Mouse (Mus musculus) heart, embryonic 13.5 days (tissue): ENCODE measurements around the gene Twnk. TPM values are rescaled to one million over a fixed set of nuclear protein-coding genes. Genes with fewer than 3 reads are reported as not detected.

ENCODE experiments used
- ATAC-seq: fragments of 200-750 bp; cut with Nextera tagmentation; 2 replicates; pipeline ENCODE4 v1.8.0; 2017; ENCODE audit warnings: moderate TSS enrichment; ENCODE audit not compliant: insufficient number of reproducible peaks, low FRiP score, low TSS enrichment; ENCODE audit errors: extremely low read depth
- H3K27ac ChIP-seq: fragments of 300-500 bp; sonication (generic); replicated peaks from 2 replicates; pipeline ENCODE4 v1.5.1; 2015; ENCODE audit warnings: moderate library complexity, mild to moderate bottlenecking, inconsistent platforms
- H3K27me3 ChIP-seq: fragments of 300-500 bp; sonication (generic); replicated peaks from 2 replicates; pipeline ENCODE4 v1.6.1; 2015; ENCODE audit warnings: mild to moderate bottlenecking, inconsistent platforms
- H3K36me3 ChIP-seq: fragments of 300-500 bp; sonication (generic); 2 replicates; pipeline ENCODE4 v1.6.1; 2015; ENCODE audit warnings: mild to moderate bottlenecking, inconsistent platforms
- H3K4me1 ChIP-seq: fragments of 300-500 bp; sonication (generic); 2 replicates; pipeline ENCODE4 v1.6.1; 2015; ENCODE audit warnings: inconsistent platforms
- H3K4me2 ChIP-seq: fragments of 300-500 bp; sonication (generic); 2 replicates; pipeline ENCODE4 v1.6.1; 2015; ENCODE audit warnings: inconsistent platforms, mild to moderate bottlenecking, moderate library complexity
- H3K4me3 ChIP-seq: fragments of 300-500 bp; sonication (generic); 2 replicates; pipeline ENCODE4 v1.5.1; 2015; ENCODE audit warnings: moderate library complexity, mild to moderate bottlenecking, inconsistent platforms
- H3K9ac ChIP-seq: fragments of 300-500 bp; sonication (generic); 2 replicates; pipeline ENCODE4 v1.6.1; 2015; ENCODE audit warnings: inconsistent platforms, mild to moderate bottlenecking, moderate library complexity
- H3K9me3 ChIP-seq: fragments of 300-500 bp; sonication (generic); 2 replicates; pipeline ENCODE4 v1.6.1; 2016; ENCODE audit warnings: inconsistent platforms
- WGBS: fragments of 180-500 bp; shearing (Covaris S2); methylation state at CpG from one replicate; pipeline ENCODE4 v1.1.7; 2015; ENCODE audit warnings: mixed read lengths; 5-methylcytosine and 5-hydroxymethylcytosine counted together
- polyA plus RNA-seq: library from polyadenylated mRNA; unstranded; fragments of >200 nt; fragmentation: Nextera tagmentation; extraction: Ambion mirVana; gene quantifications from 2 replicates; pipeline ENCODE4 v1.2.1, GENCODE M21; 2015

Twnk gene
- polyA plus RNA-seq: 16.3 and 16.7 TPM in 2 replicates

GRCm38 (mm10) chr19:45005444-45005843, at the start of gene Twnk:
Gene Twnk (plus strand): TSS chr19:45005663.
- Histone ChIP-seq H3K27me3 (no peaks in the 10 kb centered on the region), H3K4me2 (peak within 1 kb of the TSS; percentile 95), H3K9me3 (no peaks in the 10 kb centered on the region), H3K4me3 (peak within 1 kb of the TSS; percentile 99), H3K36me3 (peaks cover 65% of the 10 kb centered on the region), H3K9ac (peak within 1 kb of the TSS; percentile 93), H3K27ac (peak within 1 kb of the TSS; percentile 88), H3K4me1 (peaks cover 29% of the 10 kb centered on the region)
- 9% methylated on average over 16 of the region's 16 CpGs for WGBS
- no peak for ATAC-seq

GRCm38 (mm10) chr19:44959633-44960032, 45.8 kb upstream of the Twnk start:
- H3K4me3 ChIP-seq: no peak overlapping the region
- no peak overlapping the region for H3K9ac ChIP-seq
- H3K4me2 ChIP-seq: no peak overlapping the region
- WGBS: 95% methylated on average over 2 of the region's 2 CpGs
- ATAC-seq: no peak
- no peaks in the 10 kb centered on the region for H3K4me1 ChIP-seq
- no peaks in the 10 kb centered on the region for H3K9me3 ChIP-seq
- no peak overlapping the region for H3K27ac ChIP-seq
- H3K27me3 ChIP-seq: no peaks in the 10 kb centered on the region
- H3K36me3 ChIP-seq: peaks cover 93% of the 10 kb centered on the region

- H3K4me2 ChIP-seq: no peak overlapping the region
- peaks cover 93% of the 10 kb centered on the region for H3K36me3 ChIP-seq
- no peaks in the 10 kb centered on the region for H3K9me3 ChIP-seq
- 86% methylated on average over 1 of the region's 1 CpGs for WGBS
- no peak overlapping the region for H3K9ac ChIP-seq
- H3K4me3 ChIP-seq: no peak overlapping the region
- H3K27ac ChIP-seq: no peak overlapping the region
- no peaks in the 10 kb centered on the region for H3K4me1 ChIP-seq
- no peaks in the 10 kb centered on the region for H3K27me3 ChIP-seq
- ATAC-seq: no peak
These were observed 39.5 kb upstream of the Twnk start for GRCm38 (mm10) chr19:44965978-44966377.

GRCm38 (mm10) chr19:44968329-44968728, 37.1 kb upstream of the Twnk start:
- Histone ChIP-seq H3K9ac (no peak overlapping the region), H3K36me3 (peaks cover 94% of the 10 kb centered on the region), H3K27ac (no peak overlapping the region), H3K27me3 (no peaks in the 10 kb centered on the region), H3K4me2 (no peak overlapping the region), H3K4me3 (no peak overlapping the region), H3K4me1 (no peaks in the 10 kb centered on the region), H3K9me3 (no peaks in the 10 kb centered on the region)
- WGBS: 78% methylated on average over 3 of the region's 3 CpGs
- no peak for ATAC-seq

GRCm38 (mm10) chr19:44976636-44977035, 28.8 kb upstream of the Twnk start:
- Histone ChIP-seq H3K4me2 (no peak overlapping the region), H3K4me1 (no peaks in the 10 kb centered on the region), H3K27ac (no peak overlapping the region), H3K9ac (no peak overlapping the region), H3K27me3 (no peaks in the 10 kb centered on the region), H3K4me3 (no peak overlapping the region), H3K9me3 (no peaks in the 10 kb centered on the region), H3K36me3 (peaks cover 98% of the 10 kb centered on the region)
- 80% methylated on average over 6 of the region's 6 CpGs for whole genome bisulfite sequencing
- ATAC-seq: no peak

- peaks cover 98% of the 10 kb centered on the region for H3K36me3 ChIP-seq
- H3K4me1 ChIP-seq: no peaks in the 10 kb centered on the region
- H3K4me3 ChIP-seq: no peak overlapping the region
- H3K9ac ChIP-seq: no peak overlapping the region
- H3K27ac ChIP-seq: no peak overlapping the region
- WGBS: 87% methylated on average over 6 of the region's 6 CpGs
- no peak for ATAC-seq
- no peaks in the 10 kb centered on the region for H3K9me3 ChIP-seq
- H3K4me2 ChIP-seq: no peak overlapping the region
- no peaks in the 10 kb centered on the region for H3K27me3 ChIP-seq
These were observed 28.3 kb upstream of the Twnk start for GRCm38 (mm10) chr19:44977148-44977547.

- no peak overlapping the region for H3K9ac ChIP-seq
- H3K4me1 ChIP-seq: peaks cover 2% of the 10 kb centered on the region; the same call in 1 of the 2 replicates
- 83% methylated on average over 2 of the region's 2 CpGs for WGBS
- H3K9me3 ChIP-seq: no peaks in the 10 kb centered on the region
- H3K27ac ChIP-seq: no peak overlapping the region
- no peak overlapping the region for H3K4me3 ChIP-seq
- H3K27me3 ChIP-seq: no peaks in the 10 kb centered on the region
- H3K4me2 ChIP-seq: no peak overlapping the region
- ATAC-seq: no peak
- H3K36me3 ChIP-seq: peaks cover 81% of the 10 kb centered on the region
These were observed 24.7 kb upstream of the Twnk start for GRCm38 (mm10) chr19:44980787-44981186.

GRCm38 (mm10) chr19:44982477-44983115, 22.9 kb upstream of the Twnk start:
- Histone ChIP-seq H3K9ac (no peak overlapping the region), H3K4me2 (no peak overlapping the region), H3K27ac (no peak overlapping the region), H3K4me3 (no peak overlapping the region), H3K27me3 (peaks cover 3% of the 10 kb centered on the region), H3K36me3 (peaks cover 63% of the 10 kb centered on the region), H3K4me1 (peaks cover 2% of the 10 kb centered on the region; the same call in 1 of the 2 replicates), H3K9me3 (no peaks in the 10 kb centered on the region)
- no peak for ATAC-seq
- WGBS: 77% methylated on average over 7 of the region's 7 CpGs

GRCm38 (mm10) chr19:44983366-44983765, 22.1 kb upstream of the Twnk start:
- 84% methylated on average over 6 of the region's 6 CpGs for WGBS
- Histone ChIP-seq H3K4me1 (peaks cover 5% of the 10 kb centered on the region), H3K27ac (no peak overlapping the region), H3K36me3 (peaks cover 55% of the 10 kb centered on the region), H3K27me3 (peaks cover 9% of the 10 kb centered on the region), H3K4me2 (no peak overlapping the region), H3K9me3 (no peaks in the 10 kb centered on the region), H3K9ac (no peak overlapping the region), H3K4me3 (no peak overlapping the region)
- ATAC-seq: no peak

GRCm38 (mm10) chr19:44984420-44984819, 21.0 kb upstream of the Twnk start:
- 91% methylated on average over 4 of the region's 4 CpGs for WGBS
- Histone ChIP-seq H3K4me2 (no peak overlapping the region), H3K4me1 (peaks cover 10% of the 10 kb centered on the region), H3K4me3 (no peak overlapping the region), H3K27ac (no peak overlapping the region), H3K9me3 (no peaks in the 10 kb centered on the region), H3K27me3 (peaks cover 9% of the 10 kb centered on the region), H3K9ac (no peak overlapping the region), H3K36me3 (peaks cover 45% of the 10 kb centered on the region)
- ATAC-seq: no peak

GRCm38 (mm10) chr19:44985159-44985988, 20.1 kb upstream of the Twnk start:
- WGBS: 42% methylated on average over 5 of the region's 5 CpGs
- Histone ChIP-seq H3K9me3 (no peaks in the 10 kb centered on the region), H3K36me3 (peaks cover 35% of the 10 kb centered on the region), H3K9ac (no peak overlapping the region), H3K4me3 (no peak overlapping the region), H3K4me2 (no peak overlapping the region), H3K27me3 (peaks cover 14% of the 10 kb centered on the region), H3K4me1 (peaks cover 16% of the 10 kb centered on the region), H3K27ac (no peak overlapping the region)
- no peak for ATAC-seq
